Mouse (Mus musculus) forebrain, embryonic 11.5 days (tissue): Measurements from ENCODE around the gene D1Ertd622e. TPM values are rescaled to one million over a fixed set of nuclear protein-coding genes. Genes with fewer than 3 reads are reported as not detected.
A peak's percentile ranks its signal among the peaks of the same experiment; 100 is the strongest.

Experiments
- ATAC-seq: fragments of 200-750 bp; cut with Nextera tagmentation; replicated peaks from 2 replicates; pipeline ENCODE4 v1.8.0; 2017; ENCODE audit warnings: moderate TSS enrichment; ENCODE audit not compliant: low FRiP score
- DNase-seq: peaks from one replicate; pipeline ENCODE4 v3.0.0-alpha.2; 2017; ENCODE audit warnings: low spot score
- H3K27ac ChIP-seq: fragments of 300-500 bp; sonication (generic); 2 replicates; pipeline ENCODE4 v1.5.1; 2014; ENCODE audit warnings: low read depth, low read length
- H3K27me3 ChIP-seq: fragments of 300-500 bp; sonication (generic); 2 replicates; pipeline ENCODE4 v1.6.1; 2014; ENCODE audit warnings: mild to moderate bottlenecking, low read length, mixed read lengths; ENCODE audit not compliant: control insufficient read depth, insufficient read depth
- H3K36me3 ChIP-seq: fragments of 300-500 bp; sonication (generic); 2 replicates; pipeline ENCODE4 v1.6.1; 2014; ENCODE audit warnings: mild to moderate bottlenecking, low read length, moderate library complexity, mixed read lengths; ENCODE audit not compliant: control insufficient read depth, insufficient read depth
- H3K4me1 ChIP-seq: fragments of 300-500 bp; sonication (generic); replicated peaks from 2 replicates; pipeline ENCODE4 v1.6.1; 2014; ENCODE audit warnings: low read length, mixed read lengths; ENCODE audit not compliant: control insufficient read depth, insufficient read depth
- H3K4me2 ChIP-seq: fragments of 300-500 bp; sonication (generic); 2 replicates; pipeline ENCODE4 v1.6.1; 2014; ENCODE audit warnings: low read depth, mild to moderate bottlenecking, low read length, moderate library complexity, mixed read lengths; ENCODE audit not compliant: severe bottlenecking
- H3K4me3 ChIP-seq: fragments of 300-500 bp; sonication (generic); 2 replicates; pipeline ENCODE4 v1.5.1; 2014; ENCODE audit warnings: low read depth, low read length
- H3K9ac ChIP-seq: fragments of 300-500 bp; sonication (generic); 2 replicates; pipeline ENCODE4 v1.6.1; 2014; ENCODE audit warnings: low read length
- H3K9me3 ChIP-seq: fragments of 300-500 bp; sonication (generic); 2 replicates; pipeline ENCODE4 v1.6.1; 2016; ENCODE audit warnings: low read length, mixed read lengths; ENCODE audit not compliant: control insufficient read depth
- WGBS: fragments of 180-500 bp; shearing (Covaris S2); extraction: QIAGEN DNeasy Blood & Tissue Kit; methylation state at CpG from one replicate; pipeline ENCODE4 v1.1.7; 2014; 5-methylcytosine and 5-hydroxymethylcytosine counted together
- polyA plus RNA-seq: library from polyadenylated mRNA; unstranded; fragments of >200 nt; fragmentation: Nextera tagmentation; extraction: Ambion mirVana; gene quantifications from 2 replicates; pipeline ENCODE4 v1.2.1, GENCODE M21; 2014

The D1Ertd622e gene
- polyA plus RNA-seq, 1 experiment from 2014 or later, result 46.8 TPM

- Histone ChIP-seq H3K27ac (no peak overlapping the region), H3K4me1 (no peaks in the 10 kb centered on the region), H3K4me3 (no peak overlapping the region), H3K36me3 (no peaks in the 10 kb centered on the region), H3K4me2 (no peak overlapping the region), H3K9ac (no peak overlapping the region), H3K9me3 (no peaks in the 10 kb centered on the region), H3K27me3 (no peaks in the 10 kb centered on the region)
- no peak for ATAC-seq
- no peak for DNase-seq
- 100% methylated on average over 1 of the region's 1 CpGs for WGBS
Measured at GRCm38 (mm10) chr1:97615525-97615924, 46.3 kb downstream of the D1Ertd622e start.

GRCm38 (mm10) chr1:97614531-97615462 lies 47.1 kb downstream of the D1Ertd622e start:
- Histone ChIP-seq H3K9me3 (no peaks in the 10 kb centered on the region), H3K4me3 (no peak overlapping the region), H3K27me3 (no peaks in the 10 kb centered on the region), H3K27ac (no peak overlapping the region), H3K4me2 (no peak overlapping the region), H3K9ac (no peak overlapping the region), H3K36me3 (no peaks in the 10 kb centered on the region), H3K4me1 (no peaks in the 10 kb centered on the region)
- WGBS, result 91% methylated on average over 11 of the region's 11 CpGs
- no peak for ATAC-seq
- no peak for DNase-seq

GRCm38 (mm10) chr1:97611747-97612146 lies 50.1 kb downstream of the D1Ertd622e start:
- Histone ChIP-seq H3K9ac (no peak overlapping the region), H3K4me3 (no peak overlapping the region), H3K9me3 (no peaks in the 10 kb centered on the region), H3K36me3 (no peaks in the 10 kb centered on the region), H3K27ac (no peak overlapping the region), H3K4me2 (no peak overlapping the region), H3K4me1 (no peaks in the 10 kb centered on the region), H3K27me3 (no peaks in the 10 kb centered on the region)
- WGBS, result 42% methylated on average over 2 of the region's 2 CpGs
- no peak for ATAC-seq
- DNase-seq, result no peak

GRCm38 (mm10) chr1:97603361-97603760 lies 58.5 kb downstream of the D1Ertd622e start:
- Histone ChIP-seq H3K27ac (no peak overlapping the region), H3K4me2 (no peak overlapping the region), H3K4me3 (no peak overlapping the region), H3K36me3 (no peaks in the 10 kb centered on the region), H3K9ac (no peak overlapping the region), H3K4me1 (no peaks in the 10 kb centered on the region), H3K27me3 (no peaks in the 10 kb centered on the region), H3K9me3 (no peaks in the 10 kb centered on the region)
- WGBS, result 75% methylated on average over 1 of the region's 1 CpGs
- ATAC-seq, result no peak
- DNase-seq, result no peak

GRCm38 (mm10) chr1:97600371-97600770 lies 61.5 kb downstream of the D1Ertd622e start:
- Histone ChIP-seq H3K9ac (no peak overlapping the region), H3K9me3 (no peaks in the 10 kb centered on the region), H3K27me3 (no peaks in the 10 kb centered on the region), H3K4me1 (no peaks in the 10 kb centered on the region), H3K4me3 (no peak overlapping the region), H3K4me2 (no peak overlapping the region), H3K27ac (no peak overlapping the region), H3K36me3 (no peaks in the 10 kb centered on the region)
- no peak for ATAC-seq
- DNase-seq, result no peak
- WGBS, result 80% methylated on average over 2 of the region's 2 CpGs

- DNase-seq (no peak), ATAC-seq (no peak)
- WGBS, result 90% methylated on average over 3 of the region's 3 CpGs
- Histone ChIP-seq H3K4me2 (no peak overlapping the region), H3K36me3 (no peaks in the 10 kb centered on the region), H3K9ac (no peak overlapping the region), H3K27me3 (no peaks in the 10 kb centered on the region), H3K27ac (no peak overlapping the region), H3K9me3 (no peaks in the 10 kb centered on the region), H3K4me1 (no peaks in the 10 kb centered on the region), H3K4me3 (no peak overlapping the region)
Measured at GRCm38 (mm10) chr1:97599101-97599500, 62.8 kb downstream of the D1Ertd622e start.

GRCm38 (mm10) chr1:97588561-97588960 lies 73.3 kb downstream of the D1Ertd622e start:
- ATAC-seq (no peak), DNase-seq (no peak)
- H3K9ac ChIP-seq, result no peak overlapping the region
- no peak overlapping the region for H3K4me3 ChIP-seq
- 0 out of 2 replicates have a peak overlapping the region, but pooled peaks have one; percentile 25 for H3K27ac ChIP-seq
- no peaks in the 10 kb centered on the region for H3K27me3 ChIP-seq
- H3K9me3 ChIP-seq, result no peaks in the 10 kb centered on the region
- no peak overlapping the region for H3K4me2 ChIP-seq
- H3K4me1 ChIP-seq, result no peaks in the 10 kb centered on the region; the same call in 1 of the 2 replicates
- no peaks in the 10 kb centered on the region for H3K36me3 ChIP-seq
- 15% methylated on average over 3 of the region's 3 CpGs for WGBS

GRCm38 (mm10) chr1:97585106-97585505 lies 76.8 kb downstream of the D1Ertd622e start:
- Histone ChIP-seq H3K36me3 (no peaks in the 10 kb centered on the region), H3K27ac (no peak overlapping the region), H3K9me3 (no peaks in the 10 kb centered on the region), H3K4me2 (no peak overlapping the region), H3K4me3 (no peak overlapping the region), H3K4me1 (no peaks in the 10 kb centered on the region; the same call in 1 of the 2 replicates), H3K27me3 (no peaks in the 10 kb centered on the region), H3K9ac (no peak overlapping the region)
- ATAC-seq (no peak), DNase-seq (no peak)

- WGBS, result 82% methylated on average over 3 of the region's 3 CpGs
- H3K36me3 ChIP-seq, result no peaks in the 10 kb centered on the region
- no peaks in the 10 kb centered on the region for H3K9me3 ChIP-seq
- H3K27me3 ChIP-seq, result no peaks in the 10 kb centered on the region
- DNase-seq (no peak), ATAC-seq (no peak)
- no peaks in the 10 kb centered on the region; the same call in 1 of the 2 replicates for H3K4me1 ChIP-seq
- H3K4me2 ChIP-seq, result no peak overlapping the region
- no peak overlapping the region for H3K9ac ChIP-seq
- H3K27ac ChIP-seq, result no peak overlapping the region
- no peak overlapping the region for H3K4me3 ChIP-seq
Measured at GRCm38 (mm10) chr1:97584171-97584570, 77.7 kb downstream of the D1Ertd622e start.
